Mouse (Mus musculus): ENCODE data around the gene Bod1l.

DNA sequence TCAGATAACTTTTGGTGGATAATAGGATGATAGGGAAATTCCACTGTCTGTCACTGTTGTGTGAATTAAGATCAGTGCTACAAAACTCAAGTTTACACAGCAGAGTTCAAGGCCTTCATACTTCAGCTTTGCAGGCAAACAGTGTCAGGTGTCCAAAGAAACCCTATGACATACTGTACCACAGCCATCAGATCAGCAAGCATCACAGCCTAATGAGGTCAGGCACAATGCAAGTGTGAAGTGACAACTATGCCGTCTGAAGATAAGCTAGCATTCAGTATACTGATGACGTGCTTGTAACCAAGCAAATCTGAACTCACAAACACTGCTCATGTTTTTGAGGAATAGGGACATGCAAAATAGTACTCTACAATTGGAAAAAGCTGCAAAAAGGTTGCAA lies 36.7 kb downstream of the Bod1l start:
- TF ChIP-seq CTCF (IDR thresholded peaks at IDR 0.05; ENCODE audit: insufficient read depth, low read depth, low read length) (no peak), POLR2A (IDR thresholded peaks at IDR 0.05; ENCODE audit: insufficient read depth, low read depth, low read length) (no peak)
